Mouse (Mus musculus) layer of hippocampus, adult 8-10 months (tissue): Measurements from ENCODE around the gene Ptpn13. TPM values are rescaled to one million over a fixed set of nuclear protein-coding genes. Genes with fewer than 3 reads are reported as not detected.

ENCODE experiments used
- DNase-seq, 2 experiments: peaks; one replicate each; pipeline ENCODE4 v3.0.0; 2022; ENCODE audit warnings: low spot score in 2 of 2
- total RNA-seq, 4 experiments: library from RNA; stranded (reverse); gene quantifications; 2 replicates each; pipeline ENCODE4 v1.2.4; 2022

Ptpn13 gene
- total RNA-seq, 4 experiments from 2014 or later: 11.7 to 14.1 (median 12.9) TPM

DNA sequence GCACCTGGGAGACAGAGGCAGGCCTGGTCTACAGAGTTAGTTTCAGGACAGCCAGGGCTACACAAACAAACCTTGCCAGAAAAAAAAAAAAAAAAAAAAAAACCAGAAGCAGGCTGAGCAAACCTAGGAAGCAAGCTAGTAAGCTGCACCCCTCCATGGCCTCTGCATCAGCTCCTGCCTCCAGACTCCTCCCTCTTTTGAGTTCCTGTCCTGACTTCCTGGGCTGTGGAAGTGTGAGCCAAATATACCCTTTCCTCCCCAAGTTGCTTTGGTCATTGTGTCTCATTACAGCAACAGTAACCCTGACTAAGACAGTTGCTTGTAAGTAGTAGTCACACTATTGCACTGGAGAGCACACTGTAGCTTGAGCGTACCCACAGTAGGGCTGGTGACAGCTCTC lies 219.2 kb downstream of the Ptpn13 start:
- DNase-seq: no peak

GRCm38 (mm10) chr5:103647320-103647719 lies 222.3 kb downstream of the Ptpn13 start:
- no peak for DNase-seq

Other genes with a start within 250 kb of the Ptpn13 start
- 100 to 1,000 TPM; 428 to 556 (median 477) TPM for gene Mapk10, start 213.9 kb upstream of the Ptpn13 start, total RNA-seq
- under 1 TPM in 1 of 4 experiments, not detected in 3; 0.16 TPM for gene Slc10a6, start 204.2 kb downstream of the Ptpn13 start, total RNA-seq
- not detected for gene 1700016H13Rik, start 230.8 kb downstream of the Ptpn13 start, total RNA-seq